Mouse (Mus musculus) Patski (cell line): ENCODE results near the gene Cts7. TPM values are rescaled to one million over a fixed set of nuclear protein-coding genes. Genes with fewer than 3 reads are reported as not detected.

Experiments
- ATAC-seq: fragments of 100-300 bp; one replicate; pipeline ENCODE4 v1.8.0; 2021
- CTCF ChIA-PET: fragments of 350-600 bp; sonication (Branson Sonifier 250); formaldehyde crosslinking; loops from one replicate; lab custom pipeline; 2022; ENCODE audit warnings: inconsistent platforms; lab: Charles Lee
- POLR2A ChIA-PET: fragments of 350-600 bp; sonication (Branson Sonifier 250); formaldehyde crosslinking; loops from one replicate; lab custom pipeline; 2022; ENCODE audit warnings: antibody characterized with exemption, inconsistent platforms; lab: Charles Lee
- DNase-seq: peaks from one replicate; pipeline ENCODE4 v3.0.0-alpha.2; 2011; ENCODE audit warnings: low read depth, low spot score
- H3K27me3 ChIP-seq: fragments of 371-371 bp; one replicate; pipeline ENCODE4 v1.5.1; 2021
- CTCF ChIP-seq: fragments of 100-300 bp; IDR thresholded peaks from one replicate; pipeline ENCODE4 v1.5.1; 2021
- in situ Hi-C: fragments of 300-500 bp; cut with MboI; formaldehyde crosslinking; loops from 3 replicates; pipeline ENCODE4 v1.11.1; 2018; ENCODE audit warnings: low pct_unique_long_range_greater_than_20kb, mixed read lengths
- polyA plus RNA-seq: library from polyadenylated mRNA; unstranded; gene quantifications from one replicate; pipeline ENCODE4 v1.2.3, GENCODE M21; 2021

Cts7 gene
- not detected for polyA plus RNA-seq

GRCm38 (mm10) chr13:61358097-61358496 is at the start of gene Cts7:
TSS of gene Cts7 (minus strand) at chr13:61358197.
- no peaks in the 10 kb centered on the region for H3K27me3 ChIP-seq
- no peak for TF ChIP-seq CTCF
- CTCF ChIA-PET = no interaction called here
- in situ Hi-C loops = no loop called here
- POLR2A ChIA-PET = no interaction called here
- DNase-seq (no peak), ATAC-seq (no peak)

Other genes starting within 250 kb of the Cts7 start
- not detected for gene Ctsr, start 193.9 kb downstream of the Cts7 start, polyA plus RNA-seq
- not detected for gene Cts6, start 154.8 kb downstream of the Cts7 start, polyA plus RNA-seq
- gene Cts8, start 102.8 kb downstream of the Cts7 start, polyA plus RNA-seq = 0.03 TPM
- gene Gm49398, start 69.4 kb downstream of the Cts7 start, polyA plus RNA-seq = not detected
- not detected for gene Ctsm, start 183.6 kb upstream of the Cts7 start, polyA plus RNA-seq
- gene Gm49352, start 210.0 kb upstream of the Cts7 start, polyA plus RNA-seq = not detected
- gene Cts3, start 211.9 kb upstream of the Cts7 start, polyA plus RNA-seq = not detected